Mouse (Mus musculus) ES-Bruce4 (cell line): ENCODE results near the gene Thumpd1. TPM values are rescaled to one million over a fixed set of nuclear protein-coding genes. Genes with fewer than 3 reads are reported as not detected.
A peak's percentile ranks its signal among the peaks of the same experiment; 100 is the strongest.
"Not testable (repeated sequence)": the region's sequence is repeated elsewhere in the genome, so short reads cannot be mapped to it uniquely, and the experiment has no call there.

Experiments used
- H3K27ac ChIP-seq: 2 replicates; pipeline ENCODE4 v1.5.1; 2012; ENCODE audit warnings: low read length, inconsistent platforms; ENCODE audit not compliant: insufficient read depth
- H3K27me3 ChIP-seq: 2 replicates; pipeline ENCODE4 v1.6.1; 2012; ENCODE audit warnings: mild to moderate bottlenecking, low read length, inconsistent platforms; ENCODE audit not compliant: control insufficient read depth, poor library complexity, insufficient read depth, severe bottlenecking
- H3K36me3 ChIP-seq: 2 replicates; pipeline ENCODE4 v1.6.1; 2012; ENCODE audit warnings: inconsistent platforms, mild to moderate bottlenecking, low read length, moderate library complexity; ENCODE audit not compliant: control insufficient read depth, poor library complexity, insufficient read depth, severe bottlenecking
- H3K4me1 ChIP-seq: one replicate; pipeline ENCODE4 v1.8.1; 2011; ENCODE audit warnings: low read length; ENCODE audit not compliant: control insufficient read depth, insufficient read depth
- H3K4me3 ChIP-seq: 2 replicates; pipeline ENCODE4 v1.5.1; 2011; ENCODE audit warnings: low read depth, mild to moderate bottlenecking, low read length
- H3K9ac ChIP-seq: 2 replicates; pipeline ENCODE4 v1.6.1; 2012; ENCODE audit warnings: low read depth, mild to moderate bottlenecking, inconsistent platforms; ENCODE audit not compliant: poor library complexity, severe bottlenecking
- H3K9me3 ChIP-seq: replicated peaks from 2 replicates; pipeline ENCODE4 v1.6.1; 2012; ENCODE audit warnings: mild to moderate bottlenecking, low read length, inconsistent platforms; ENCODE audit not compliant: control insufficient read depth, poor library complexity, insufficient read depth, severe bottlenecking
- CTCF ChIP-seq: IDR thresholded peaks from one replicate; pipeline ENCODE4 v1.8.1; 2011; ENCODE audit warnings: low read depth, low read length
- EP300 ChIP-seq: IDR thresholded peaks from 2 replicates; pipeline ENCODE4 v1.6.1; 2011; ENCODE audit warnings: low read depth, low read length; ENCODE audit not compliant: insufficient read depth
- POLR2A ChIP-seq: IDR thresholded peaks from one replicate; pipeline ENCODE4 v1.8.1; 2011; ENCODE audit warnings: low read length; ENCODE audit not compliant: insufficient read depth
- polyA plus RNA-seq: library from polyadenylated mRNA; stranded (reverse); fragments of >200 nt; gene quantifications from 2 replicates; pipeline ENCODE4 v1.2.4, GENCODE M21; 2011; ENCODE audit warnings: low read depth; ENCODE audit not compliant: missing spikeins, insufficient read depth, insufficient read length

Gene Thumpd1
- polyA plus RNA-seq, 1 experiment: 68.0 TPM

- peaks cover 4% of the 10 kb centered on the region; the same call in 1 of the 2 replicates for H3K9me3 ChIP-seq
- TF ChIP-seq CTCF: no peak
- TF ChIP-seq EP300: no peak
- no peak overlapping the region for H3K4me3 ChIP-seq
- peaks cover 1% of the 10 kb centered on the region; the same call in 1 of the 2 replicates for H3K27me3 ChIP-seq
- no peak overlapping the region for H3K9ac ChIP-seq
- H3K36me3 ChIP-seq: no peaks in the 10 kb centered on the region
- no peaks in the 10 kb centered on the region for H3K4me1 ChIP-seq
- H3K27ac ChIP-seq: no peak overlapping the region
Observed at GRCm38 (mm10) chr7:119738877-119739276, 18.3 kb upstream of the Thumpd1 start.

DNA sequence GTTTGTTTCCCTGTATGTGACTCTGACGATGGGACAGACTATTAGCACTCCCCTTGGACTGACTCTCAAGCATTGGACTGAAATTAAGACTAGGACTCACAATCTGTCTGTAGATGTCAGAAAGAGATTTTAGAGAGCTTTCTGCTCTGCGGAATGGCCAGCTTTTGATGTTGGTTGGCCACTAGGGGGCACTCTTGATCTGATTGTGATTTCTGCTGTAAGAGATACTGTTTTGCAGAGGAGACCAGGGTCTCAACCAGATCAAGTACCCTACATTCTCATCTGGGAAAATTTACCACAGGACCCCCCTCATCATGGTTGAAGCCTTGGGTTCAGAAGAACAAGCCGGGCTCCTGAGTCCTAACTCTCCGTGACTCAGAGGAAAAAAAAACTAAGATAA is 10.7 kb upstream of the Thumpd1 start:
- not testable (repeated sequence) for H3K27ac ChIP-seq, H3K4me3 ChIP-seq, H3K4me1 ChIP-seq, H3K36me3 ChIP-seq, H3K9me3 ChIP-seq, H3K9ac ChIP-seq, H3K27me3 ChIP-seq

DNA sequence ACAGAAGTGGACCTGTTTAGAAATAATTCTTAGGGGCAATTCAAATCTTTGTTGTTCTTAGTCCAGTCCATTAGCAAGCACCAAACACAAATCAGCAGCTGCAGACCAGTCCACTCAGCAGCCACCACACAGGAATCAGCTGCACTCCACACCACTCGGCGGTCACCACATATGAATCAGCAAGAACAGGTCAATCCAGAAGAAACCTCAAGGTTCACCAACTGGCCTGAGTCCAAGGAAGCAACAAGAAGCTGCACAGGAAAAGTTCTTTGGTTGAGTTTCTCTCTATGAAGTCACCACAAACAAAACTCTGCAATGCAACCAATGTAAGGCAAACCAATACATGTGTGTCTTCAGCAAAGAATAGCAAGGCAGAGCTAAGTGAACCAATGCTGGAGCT is 7.0 kb upstream of the Thumpd1 start:
- no peak overlapping the region for H3K9ac ChIP-seq
- no peak overlapping the region for H3K27ac ChIP-seq
- no peaks in the 10 kb centered on the region for H3K27me3 ChIP-seq
- H3K9me3 ChIP-seq: no peaks in the 10 kb centered on the region
- TF ChIP-seq EP300 (no peak), POLR2A (no peak), CTCF (no peak)
- no peaks in the 10 kb centered on the region for H3K36me3 ChIP-seq
- no peaks in the 10 kb centered on the region for H3K4me1 ChIP-seq
- no peak overlapping the region for H3K4me3 ChIP-seq

GRCm38 (mm10) chr7:119720947-119721310 is 331 bp upstream of the Thumpd1 start:
- H3K36me3 ChIP-seq: peaks cover 25% of the 10 kb centered on the region
- peaks cover 2% of the 10 kb centered on the region; the same call in 1 of the 2 replicates for H3K9me3 ChIP-seq
- H3K27me3 ChIP-seq: no peaks in the 10 kb centered on the region
- H3K9ac ChIP-seq: no peak overlapping the region
- no peaks in the 10 kb centered on the region for H3K4me1 ChIP-seq
- H3K4me3 ChIP-seq: peak overlapping the region; percentile 98
- no peak overlapping the region for H3K27ac ChIP-seq
- TF ChIP-seq CTCF: no peak
- no peak for TF ChIP-seq POLR2A
- no peak for TF ChIP-seq EP300

DNA sequence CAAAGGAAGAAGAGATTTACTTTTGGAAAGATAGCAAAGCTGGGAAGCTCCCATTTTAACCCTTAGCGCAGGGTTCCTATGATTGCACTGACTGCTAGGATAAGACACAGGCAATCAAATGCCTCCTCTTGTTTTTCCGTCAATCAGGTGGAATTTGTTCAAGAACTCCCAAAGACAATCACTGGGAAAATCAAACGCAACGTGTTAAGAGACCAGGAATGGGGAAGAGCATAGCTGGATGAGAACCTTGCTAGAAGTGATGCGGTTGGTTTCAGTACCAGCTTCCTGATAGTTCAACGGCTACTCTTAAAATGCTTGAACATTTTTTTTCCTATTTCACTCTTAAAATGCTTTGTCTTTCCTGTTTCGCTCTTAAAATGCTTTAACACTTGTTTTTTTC is 6.5 kb downstream of the Thumpd1 start:
- H3K9me3 ChIP-seq: peaks cover 2% of the 10 kb centered on the region; the same call in 1 of the 2 replicates
- TF ChIP-seq CTCF (no peak), EP300 (no peak), POLR2A (no peak)
- no peak overlapping the region for H3K9ac ChIP-seq
- no peak overlapping the region for H3K27ac ChIP-seq
- H3K4me3 ChIP-seq: no peak overlapping the region
- H3K27me3 ChIP-seq: no peaks in the 10 kb centered on the region
- no peaks in the 10 kb centered on the region for H3K4me1 ChIP-seq
- peaks cover 29% of the 10 kb centered on the region for H3K36me3 ChIP-seq

- no peaks in the 10 kb centered on the region for H3K27me3 ChIP-seq
- no peak overlapping the region for H3K27ac ChIP-seq
- no peak for TF ChIP-seq CTCF
- no peak for TF ChIP-seq EP300
- no peak for TF ChIP-seq POLR2A
- no peak overlapping the region for H3K9ac ChIP-seq
- no peaks in the 10 kb centered on the region for H3K4me1 ChIP-seq
- H3K9me3 ChIP-seq: no peaks in the 10 kb centered on the region
- no peaks in the 10 kb centered on the region for H3K36me3 ChIP-seq
- no peak overlapping the region for H3K4me3 ChIP-seq
Observed at GRCm38 (mm10) chr7:119694926-119695325, 25.7 kb downstream of the Thumpd1 start.
